ENCODE assay signal across 26 mouse cellular contexts in genomic region chr15:94023501-94023900, GRCm38 (mm10).
DNase-seq lines count a peak whose midpoint lies in the region; ATAC-seq and TF ChIP-seq lines count a peak whose summit lies in the region.
"Had no signal": no experiment of that assay in that cellular context is flagged by ENCODE, and none has a peak within 500 bp of the region (broad histone marks: within the 10 kb centered on the region; RNA-seq: fewer than 3 reads in every experiment).

No protein-coding gene starts in this region.

- peak; percentile 26 for DNase-seq in adrenal gland, adult 2 months
- no peak for DNase-seq in adrenal gland, postnatal 25 days
- no peak for DNase-seq in heart, postnatal 25 days (ENCODE audit: low spot score)
- DNase-seq in lung, embryonic 14.5 days = peak; percentile 23
- no peak for DNase-seq in lung, postnatal 4 days
- DNase-seq in limb, embryonic 11.5 days (ENCODE audit: low spot score) = peak; percentile 13
- no peak for DNase-seq in layer of hippocampus, postnatal 14 days (ENCODE audit: low spot score in 2 of 2)
- DNase-seq: cerebellum, adult 8-10 months; cerebellum, postnatal 36 days; gastrocnemius, postnatal 14 days; kidney, adult 9 months; kidney, postnatal 25 days; layer of hippocampus, postnatal 36 days; liver; right cerebral cortex, adult 18-20 months; right cerebral cortex, postnatal 4 days; thymus, postnatal 25 days had no signal

- H3K4me2 ChIP-seq in heart, embryonic 13.5 days = no peak overlapping the region
- no peak overlapping the region for H3K4me2 ChIP-seq in lung, embryonic 14.5 days
- H3K4me2 ChIP-seq in limb, embryonic 11.5 days (ENCODE audit: low read depth, severe bottlenecking) = no peak overlapping the region
- H3K4me2 ChIP-seq: liver, embryonic 15.5 days; neural tube, embryonic 15.5 days had no signal

- no peaks in the 10 kb centered on the region for H3K36me3 ChIP-seq in heart, embryonic 13.5 days
- H3K36me3 ChIP-seq in lung, embryonic 14.5 days (ENCODE audit: insufficient read depth) = no peaks in the 10 kb centered on the region
- H3K36me3 ChIP-seq in limb, embryonic 11.5 days (ENCODE audit: control insufficient read depth, insufficient read depth, low read length) = no peaks in the 10 kb centered on the region
- H3K36me3 ChIP-seq: forebrain, embryonic 10.5 days; liver, embryonic 15.5 days; neural tube, embryonic 15.5 days had no signal

- no peaks in the 10 kb centered on the region for H3K27me3 ChIP-seq in heart, embryonic 13.5 days (replicated peaks)
- H3K27me3 ChIP-seq in lung, embryonic 14.5 days (ENCODE audit: insufficient read depth, low read length) = no peaks in the 10 kb centered on the region
- H3K27me3 ChIP-seq in limb, embryonic 11.5 days (ENCODE audit: control insufficient read depth, insufficient read depth, low read length) = no peaks in the 10 kb centered on the region
- H3K27me3 ChIP-seq: liver, embryonic 15.5 days; neural tube, embryonic 15.5 days had no signal

- H3K9me3 ChIP-seq in heart, embryonic 13.5 days = peaks cover 10% of the 10 kb centered on the region; the same call in 1 of the 2 replicates
- no peaks in the 10 kb centered on the region for H3K9me3 ChIP-seq in lung, embryonic 14.5 days (ENCODE audit: low read depth, low read length)
- no peaks in the 10 kb centered on the region for H3K9me3 ChIP-seq in limb, embryonic 11.5 days (ENCODE audit: control insufficient read depth, low read length)
- H3K9me3 ChIP-seq: forebrain, embryonic 10.5 days; liver, embryonic 15.5 days; neural tube, embryonic 15.5 days had no signal

- peak overlapping the region; percentile 72 for H3K27ac ChIP-seq in heart, embryonic 13.5 days (replicated peaks)
- H3K27ac ChIP-seq in lung, embryonic 14.5 days (ENCODE audit: low read depth) = no peak overlapping the region; the same call in 1 of the 2 replicates
- H3K27ac ChIP-seq in limb, embryonic 11.5 days (replicated peaks; ENCODE audit: low read depth, low read length) = no peak overlapping the region
- H3K27ac ChIP-seq: hindbrain, postnatal 0 days; layer of hippocampus, adult 2 months; liver, embryonic 15.5 days; macrophage; neural tube, embryonic 15.5 days had no signal

- ATAC-seq in heart, embryonic 13.5 days (ENCODE audit: extremely low read depth, insufficient number of reproducible peaks, low FRiP score, low TSS enrichment) = no peak
- no peak for ATAC-seq in lung, embryonic 14.5 days (ENCODE audit: insufficient read depth)
- ATAC-seq in limb, embryonic 11.5 days (ENCODE audit: insufficient number of reproducible peaks, low FRiP score, low TSS enrichment, low read depth) = no peak
- ATAC-seq: forebrain, embryonic 16.5 days; intestine, embryonic 16.5 days had no signal

- TF ChIP-seq CTCF in lung, embryonic 14.5 days (IDR thresholded peaks at IDR 0.05; ENCODE audit: low read depth) = no peak

- intact Hi-C loops in heart, postnatal 25 days (cut with DNase I) = no loop called here

- H3K9ac ChIP-seq in heart, embryonic 13.5 days = 0 out of 2 replicates have a peak overlapping the region, but pooled peaks have one; percentile 28
- H3K9ac ChIP-seq in lung, embryonic 14.5 days = no peak overlapping the region
- H3K9ac ChIP-seq in limb, embryonic 11.5 days (ENCODE audit: low read length) = no peak overlapping the region
- H3K9ac ChIP-seq: liver, embryonic 15.5 days; neural tube, embryonic 15.5 days had no signal

- WGBS in heart, embryonic 13.5 days = 57% methylated on average over 4 of the region's 4 CpGs
- 67% methylated on average over 4 of the region's 4 CpGs for WGBS in lung, embryonic 14.5 days
- WGBS in limb, embryonic 11.5 days = 93% methylated on average over 4 of the region's 4 CpGs

- no peak overlapping the region for H3K4me3 ChIP-seq in heart, embryonic 13.5 days
- H3K4me3 ChIP-seq in lung, embryonic 14.5 days (ENCODE audit: low read depth, low read length) = no peak overlapping the region
- H3K4me3 ChIP-seq in limb, embryonic 11.5 days (ENCODE audit: low read depth, low read length) = no peak overlapping the region
- H3K4me3 ChIP-seq: forebrain, embryonic 10.5 days; layer of hippocampus, adult 2 months; liver, embryonic 15.5 days; neural tube, embryonic 15.5 days had no signal

- peaks cover 48% of the 10 kb centered on the region for H3K4me1 ChIP-seq in heart, embryonic 13.5 days
- H3K4me1 ChIP-seq in lung, embryonic 14.5 days (ENCODE audit: insufficient read depth) = peaks cover 25% of the 10 kb centered on the region
- H3K4me1 ChIP-seq in limb, embryonic 11.5 days (ENCODE audit: control insufficient read depth, insufficient read depth, low read length) = peaks cover 5% of the 10 kb centered on the region; the same call in 1 of the 2 replicates
- H3K4me1 ChIP-seq: liver, embryonic 15.5 days had no signal

Comparison
In these comparisons a context has a peak if more than half of its experiments do, and no peak if none do; other contexts are left out.
1. DNase-seq: peak in adrenal gland, adult 2 months (single experiment), lung, embryonic 14.5 days (single experiment) and limb, embryonic 11.5 days (single experiment); none in adrenal gland, postnatal 25 days (single experiment), heart, postnatal 25 days (single experiment), lung, postnatal 4 days (0 of 2) and layer of hippocampus, postnatal 14 days (0 of 2).